Mouse (Mus musculus) hindlimb bud, embryonic 11.5 days (tissue): Measurements from ENCODE around the gene Npas3.

ENCODE experiments used
- DNase-seq: peaks from one replicate; pipeline ENCODE4 v3.0.0-alpha.2; 2012; ENCODE audit warnings: low read depth, low spot score; ENCODE audit errors: extremely low spot score

Npas3 gene

GRCm38 (mm10) chr12:53407776-53408175, 159.3 kb downstream of the Npas3 start:
- no peak for DNase-seq

GRCm38 (mm10) chr12:53409711-53410110, 161.2 kb downstream of the Npas3 start:
- no peak for DNase-seq

- DNase-seq: no peak
These were observed 162.2 kb downstream of the Npas3 start for GRCm38 (mm10) chr12:53410647-53411046.

GRCm38 (mm10) chr12:53416096-53416495, 167.6 kb downstream of the Npas3 start:
- DNase-seq: no peak

GRCm38 (mm10) chr12:53421701-53422100, 173.2 kb downstream of the Npas3 start:
- no peak for DNase-seq

- no peak for DNase-seq
These were observed 175.2 kb downstream of the Npas3 start for GRCm38 (mm10) chr12:53423631-53424030.

GRCm38 (mm10) chr12:53426006-53426405, 177.5 kb downstream of the Npas3 start:
- DNase-seq: no peak

GRCm38 (mm10) chr12:53427153-53427552, 178.7 kb downstream of the Npas3 start:
- DNase-seq: no peak

GRCm38 (mm10) chr12:53442029-53442428, 193.6 kb downstream of the Npas3 start:
- DNase-seq: no peak

- no peak for DNase-seq
These were observed 199.0 kb downstream of the Npas3 start for GRCm38 (mm10) chr12:53447469-53447868.

- DNase-seq: peak; percentile 28
These were observed 199.6 kb downstream of the Npas3 start for GRCm38 (mm10) chr12:53448040-53448439.

- no peak for DNase-seq
These were observed 219.1 kb downstream of the Npas3 start for GRCm38 (mm10) chr12:53467549-53467948.

- DNase-seq: no peak
These were observed 226.0 kb downstream of the Npas3 start for GRCm38 (mm10) chr12:53474486-53474885.

GRCm38 (mm10) chr12:53484924-53485323, 236.4 kb downstream of the Npas3 start:
- DNase-seq: no peak

- no peak for DNase-seq
These were observed 247.9 kb downstream of the Npas3 start for GRCm38 (mm10) chr12:53496386-53496785.

- no peak for DNase-seq
These were observed 266.4 kb downstream of the Npas3 start for GRCm38 (mm10) chr12:53514885-53515284.

- DNase-seq: no peak
These were observed 271.1 kb downstream of the Npas3 start for GRCm38 (mm10) chr12:53519556-53519955.

- DNase-seq: no peak
These were observed 274.2 kb downstream of the Npas3 start for GRCm38 (mm10) chr12:53522631-53523030.

GRCm38 (mm10) chr12:53527046-53527445, 278.6 kb downstream of the Npas3 start:
- DNase-seq: no peak

- no peak for DNase-seq
These were observed 280.9 kb downstream of the Npas3 start for GRCm38 (mm10) chr12:53529345-53529744.

GRCm38 (mm10) chr12:53536816-53537215, 288.3 kb downstream of the Npas3 start:
- DNase-seq: no peak

GRCm38 (mm10) chr12:53556359-53556758, 307.9 kb downstream of the Npas3 start:
- DNase-seq: no peak

- DNase-seq: no peak
These were observed 309.8 kb downstream of the Npas3 start for GRCm38 (mm10) chr12:53558259-53558658.
